Mouse (Mus musculus) MEL (cell line): ENCODE measurements at regions not wholly inside any gene's neighbourhood (a gene's known extent, or its start where the extent isn't known, plus 50 kb on each side); places are given as distances from the start of the nearest gene placed in this dataset.

Experiments used
- NELFE ChIP-seq: IDR thresholded peaks from 2 replicates; pipeline ENCODE4 v1.6.1; 2011; ENCODE audit warnings: low read depth, low read length, improper control_type of control experiment
- NRF1 ChIP-seq: IDR thresholded peaks from 2 replicates; pipeline ENCODE4 v1.6.1; 2014; ENCODE audit warnings: low read depth, mild to moderate bottlenecking, inconsistent platforms, low read length, improper control_type of control experiment, moderate library complexity; ENCODE audit not compliant: poor library complexity, insufficient read depth, severe bottlenecking
- ZKSCAN1 ChIP-seq: IDR thresholded peaks from 2 replicates; pipeline ENCODE4 v1.6.1; 2012; ENCODE audit warnings: low read depth, mild to moderate bottlenecking, inconsistent platforms, low read length, improper control_type of control experiment, moderate library complexity

GRCm38 (mm10) chr3:42227679-42228398, 485.4 kb downstream of the D3Ertd751e start:
- TF ChIP-seq NELFE: no peak
- TF ChIP-seq ZKSCAN1: no peak
- no peak for TF ChIP-seq NRF1
